Mouse (Mus musculus) E14TG2a.4 (cell line): ENCODE data around the gene Fabp6.

ENCODE experiments used
- CTCF ChIP-seq: conservative IDR thresholded peaks from 2 replicates; pipeline ENCODE4 v1.5.1; 2014; ENCODE audit warnings: low read length
- POU5F1 ChIP-seq: IDR thresholded peaks from 2 replicates; pipeline ENCODE4 v1.6.1; 2014; ENCODE audit warnings: low read length, borderline replicate concordance

GRCm38 (mm10) chr11:43610006-43610661 is 8.8 kb upstream of the Fabp6 start:
- no peak for TF ChIP-seq CTCF
- no peak for TF ChIP-seq POU5F1
